Mouse (Mus musculus) spleen, postnatal 4 days (tissue): Measurements from ENCODE around the gene Gm17521.
"Not testable (repeated sequence)": the region's sequence is repeated elsewhere in the genome, so short reads cannot be mapped to it uniquely, and the experiment has no call there.

ENCODE experiments used
- DNase-seq, 2 experiments: peaks; one replicate each; pipeline ENCODE4 v3.0.0; 2022; ENCODE audit warnings: low spot score in 2 of 2

Gene Gm17521

GRCm38 (mm10) chrX:123029569-123029968 lies at the start of gene Gm17521:
Gene Gm17521, minus strand, starts transcription at chrX:123029669.
- DNase-seq, result not testable (repeated sequence)

GRCm38 (mm10) chrX:123043956-123044355 lies 14.5 kb upstream of the Gm17521 start:
- no peak for DNase-seq

- DNase-seq, result no peak
Observed at GRCm38 (mm10) chrX:123043516-123043915, 14.0 kb upstream of the Gm17521 start.
